Mouse (Mus musculus) left cerebral cortex, adult 9 months (tissue): ENCODE data around the gene Zfp422.
"Not testable (repeated sequence)": the region's sequence is repeated elsewhere in the genome, so short reads cannot be mapped to it uniquely, and the experiment has no call there.

Experiments
- DNase-seq, 2 experiments: peaks; one replicate each; pipeline ENCODE4 v3.0.0; 2022; ENCODE audit warnings: low spot score in 2 of 2

Zfp422 gene

GRCm38 (mm10) chr6:116649811-116650210, 21.0 kb upstream of the Zfp422 start:
- DNase-seq: no peak

DNA sequence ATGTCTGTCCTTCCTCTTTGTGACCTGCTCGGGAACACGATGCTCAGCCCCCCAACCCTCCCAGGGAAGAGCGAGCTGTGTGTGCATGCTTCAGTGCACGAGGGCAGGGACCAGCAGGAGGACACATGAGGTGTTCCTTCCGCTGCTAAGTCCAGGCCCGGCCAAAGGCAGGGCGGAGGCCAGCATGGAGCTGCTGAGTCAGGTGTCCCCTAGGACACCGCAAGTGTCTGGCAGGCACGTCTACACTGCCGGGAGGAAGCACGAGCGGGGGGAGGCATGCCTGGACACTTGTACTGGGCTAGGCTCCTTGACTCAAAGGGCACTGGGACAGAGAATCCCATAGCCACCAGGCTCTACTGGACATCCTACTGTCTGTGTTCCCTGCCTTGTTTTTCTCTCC, 19.0 kb upstream of the Zfp422 start:
- DNase-seq: no peak

GRCm38 (mm10) chr6:116644335-116644734, 15.5 kb upstream of the Zfp422 start:
- DNase-seq: no peak

DNA sequence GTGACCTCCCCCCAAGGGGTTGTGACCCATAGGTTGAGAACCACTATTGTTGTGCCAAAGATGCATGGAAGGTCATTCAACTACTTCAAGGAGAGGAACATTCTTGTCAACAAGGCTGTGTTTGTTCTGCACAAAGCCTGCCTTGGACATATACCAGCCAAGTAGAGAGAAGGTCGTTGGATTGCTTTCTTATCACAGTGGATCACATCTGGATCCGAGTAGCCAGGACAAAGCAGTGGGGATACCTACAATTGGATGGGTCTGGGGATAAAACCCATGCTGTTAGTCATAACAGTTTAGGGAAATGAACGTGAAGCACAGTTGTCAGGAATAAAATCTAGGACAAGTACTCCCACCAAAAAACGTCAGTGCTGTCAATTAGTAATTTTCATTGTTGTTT, 15.1 kb upstream of the Zfp422 start:
- DNase-seq: no peak

- DNase-seq: peak in 1 of 2 experiments; percentile 66
Measured at GRCm38 (mm10) chr6:116642942-116643341, 14.1 kb upstream of the Zfp422 start.

GRCm38 (mm10) chr6:116639663-116640062, 10.9 kb upstream of the Zfp422 start:
- no peak for DNase-seq

DNA sequence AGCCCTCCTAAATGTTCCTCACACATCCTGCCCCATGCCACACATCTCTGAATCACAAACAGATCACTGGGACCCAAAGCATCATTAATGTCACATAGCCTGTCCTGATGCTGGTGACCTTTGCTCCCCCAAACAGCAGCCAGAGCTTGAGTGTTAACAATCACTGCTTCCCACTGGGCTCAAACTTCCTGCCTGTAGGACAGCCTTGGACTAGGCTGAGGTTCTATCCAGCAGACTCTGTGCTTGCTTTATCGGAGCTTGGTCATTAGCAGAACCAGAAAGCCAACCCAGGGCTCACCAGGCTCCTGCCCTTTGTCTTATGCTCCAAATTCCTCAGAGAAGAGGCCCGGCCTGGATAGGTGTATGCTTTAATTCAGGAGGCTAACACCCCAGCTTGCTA, 10.1 kb upstream of the Zfp422 start:
- DNase-seq: no peak

DNA sequence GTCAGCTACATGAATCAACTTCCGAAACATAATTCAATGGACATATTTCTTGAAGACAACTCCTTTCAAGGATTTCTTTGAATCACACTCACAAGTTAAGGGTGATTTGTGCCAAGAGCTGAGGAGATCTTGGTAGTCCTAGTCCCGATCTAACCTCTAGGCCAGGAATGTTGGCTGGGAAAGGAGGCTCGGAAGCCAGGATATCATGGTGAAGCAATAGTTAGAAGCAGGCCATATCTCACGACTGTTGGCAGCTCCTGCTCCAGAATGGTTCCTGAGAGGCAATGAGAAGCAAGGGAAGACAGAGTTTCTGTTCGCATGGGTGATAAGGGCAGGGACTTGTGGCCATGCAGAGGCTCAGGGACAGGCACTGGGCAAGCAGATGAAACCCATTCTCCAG, 8.7 kb upstream of the Zfp422 start:
- no peak for DNase-seq

- no peak for DNase-seq
Measured at GRCm38 (mm10) chr6:116636581-116637235, 7.9 kb upstream of the Zfp422 start.

GRCm38 (mm10) chr6:116635251-116636180, 6.7 kb upstream of the Zfp422 start:
- DNase-seq: no peak

- DNase-seq: no peak
Measured at GRCm38 (mm10) chr6:116633741-116634695, 5.2 kb upstream of the Zfp422 start.

DNA sequence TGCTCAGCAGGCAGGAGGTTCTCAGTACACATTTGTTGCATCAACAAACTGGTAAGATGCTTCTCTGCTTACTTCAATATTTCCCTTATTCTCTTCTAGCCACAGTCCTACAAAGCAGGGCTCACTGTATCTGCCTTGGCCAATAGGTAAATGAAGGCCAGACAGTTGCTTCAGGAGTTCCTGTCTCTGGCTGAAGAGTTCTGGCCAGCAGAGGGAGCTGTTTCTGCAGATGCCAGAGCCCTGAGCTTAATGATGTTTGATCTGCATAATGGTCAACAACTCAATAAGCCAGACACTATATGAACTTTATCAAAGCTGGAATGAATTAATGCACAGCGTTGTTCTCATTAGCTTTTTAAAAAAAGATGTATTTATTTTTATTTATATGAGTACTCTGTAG, 3.3 kb upstream of the Zfp422 start:
- peak in 1 of 2 experiments; percentile 80 for DNase-seq

DNA sequence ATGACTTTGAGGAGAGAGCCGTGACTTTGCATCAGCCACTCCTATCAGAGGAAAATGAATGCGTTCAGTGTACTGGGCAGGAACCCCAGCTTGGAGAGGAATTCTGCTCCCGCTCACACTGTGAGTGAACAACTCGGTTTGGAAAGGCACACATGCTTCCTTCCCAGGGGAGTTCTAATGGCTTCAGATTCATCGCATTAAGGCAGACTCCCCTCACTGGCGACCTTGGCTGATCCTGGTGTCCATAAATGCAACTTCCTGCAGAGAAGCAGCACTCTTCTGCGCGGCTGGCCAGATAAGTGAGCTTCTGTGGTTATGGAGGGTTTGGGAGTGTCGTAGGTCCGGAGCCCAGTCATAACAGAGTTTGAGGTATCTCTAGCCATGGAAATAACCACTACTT, 967 bp upstream of the Zfp422 start:
- no peak for DNase-seq

DNA sequence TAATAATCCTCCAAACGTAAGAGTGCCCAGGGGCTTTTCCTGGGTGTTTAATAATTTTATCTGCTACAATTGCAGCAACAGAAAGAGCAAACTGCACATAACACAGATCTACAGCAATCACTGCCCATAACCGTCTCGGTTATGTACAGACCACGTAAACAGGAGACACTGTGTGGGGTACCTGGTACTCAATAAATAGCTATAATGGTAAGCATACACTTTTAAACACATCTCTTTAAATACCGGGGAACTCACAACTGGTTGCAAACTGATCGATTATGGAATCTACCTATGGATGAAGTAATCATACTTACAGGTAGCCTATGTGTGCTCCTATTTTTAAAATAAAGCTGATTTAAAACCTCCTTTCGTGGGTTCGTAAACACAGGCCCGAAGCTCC, 704 bp downstream of the Zfp422 start:
- no peak for DNase-seq

GRCm38 (mm10) chr6:116626417-116626816, 2.4 kb downstream of the Zfp422 start:
- not testable (repeated sequence) for DNase-seq

DNA sequence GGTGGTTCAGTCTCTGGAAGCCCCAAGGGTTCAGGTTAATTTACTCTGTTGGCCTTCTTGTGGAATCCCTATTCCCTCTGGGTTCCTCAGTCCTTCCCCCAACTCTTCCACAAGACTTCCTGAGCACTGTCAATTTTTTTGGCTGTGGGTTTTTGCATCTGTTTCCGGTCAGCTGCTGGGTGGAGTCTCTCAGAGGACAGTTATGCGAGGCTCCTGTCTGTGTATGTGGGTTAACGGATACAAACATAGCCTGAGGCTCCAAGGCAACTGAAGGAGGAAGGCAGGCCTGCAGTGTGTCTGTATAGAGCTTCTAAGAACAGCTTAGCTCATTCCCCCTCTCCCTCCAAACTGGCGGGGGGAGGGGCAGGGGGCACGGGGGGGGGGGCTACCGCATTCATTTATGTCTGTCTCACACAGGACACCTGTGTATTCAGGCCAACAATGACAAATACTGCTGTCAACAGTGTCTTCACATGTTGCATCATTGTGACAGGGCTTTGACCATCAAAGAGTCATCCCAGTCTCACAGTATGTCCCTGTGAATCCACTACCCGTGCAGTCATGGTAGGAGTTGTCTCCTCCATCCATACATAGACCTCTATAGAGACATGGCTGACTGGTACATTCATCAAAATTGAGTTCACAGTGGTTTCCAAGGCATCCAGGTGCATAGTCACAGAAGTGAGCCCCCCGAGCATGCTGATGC, 7.3 kb downstream of the Zfp422 start:
- no peak for DNase-seq

GRCm38 (mm10) chr6:116618073-116618472, 10.7 kb downstream of the Zfp422 start:
- no peak for DNase-seq

DNA sequence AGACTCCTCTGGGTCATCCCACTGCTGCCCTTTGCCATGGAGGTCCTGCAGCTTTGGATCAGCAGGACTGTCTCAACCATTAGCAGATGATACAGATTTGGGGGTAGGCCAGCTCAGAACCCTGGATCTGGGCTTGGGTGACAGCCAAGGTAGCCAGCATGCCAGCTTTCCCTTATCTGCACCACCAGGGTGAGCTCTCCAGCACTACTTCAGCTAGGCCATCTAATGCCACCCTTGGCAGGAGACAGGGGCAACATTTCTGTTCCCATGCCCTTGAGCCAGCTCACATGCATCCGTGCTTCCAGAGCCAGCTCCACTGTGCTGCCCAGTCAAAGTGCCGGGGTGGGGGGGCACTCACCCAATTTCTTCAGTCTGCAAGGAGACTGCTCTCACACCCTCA, 13.1 kb downstream of the Zfp422 start:
- DNase-seq: no peak

- no peak for DNase-seq
Measured at GRCm38 (mm10) chr6:116607230-116607629, 21.6 kb downstream of the Zfp422 start.

DNA sequence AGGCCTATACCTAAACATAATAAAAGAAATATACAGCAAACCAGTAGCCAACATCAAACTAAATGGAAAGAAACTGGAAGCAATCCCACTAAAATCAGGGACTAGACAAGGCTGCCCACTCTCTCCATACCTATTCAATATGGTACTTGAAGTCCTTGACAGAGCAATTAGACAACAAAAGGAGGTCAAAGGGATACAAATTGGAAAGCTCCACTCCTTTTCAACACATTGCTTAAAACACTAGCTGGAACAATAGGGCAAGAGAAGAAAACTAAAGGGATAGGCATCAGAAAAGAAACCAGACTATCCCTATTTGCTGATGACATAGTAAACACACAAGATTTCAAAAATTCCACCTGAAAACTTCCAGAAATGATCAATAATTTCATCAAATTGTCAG, 27.8 kb downstream of the Zfp422 start:
- DNase-seq: not testable (repeated sequence)

- no peak for DNase-seq
Measured at GRCm38 (mm10) chr6:116584095-116584494, 44.7 kb downstream of the Zfp422 start, which contains the start of gene Olfr215. Gene Olfr215, minus strand, starts transcription at chr6:116584195.
